Mouse (Mus musculus) megakaryocyte progenitor cell, adult 5-6 weeks (primary cell): ENCODE measurements around the gene Rai2. TPM values are rescaled to one million over a fixed set of nuclear protein-coding genes. Genes with fewer than 3 reads are reported as not detected.
A peak's percentile ranks its signal among the peaks of the same experiment; 100 is the strongest.

Source experiments
- ATAC-seq: replicated peaks from 2 replicates; pipeline ENCODE4 v1.8.0; 2016; ENCODE audit warnings: mild to moderate bottlenecking, moderate TSS enrichment, inconsistent platforms; ENCODE audit not compliant: poor library complexity
- total RNA-seq, 2 experiments: library from RNA; stranded (forward) in 1 of 2; stranded (reverse) in 1 of 2; fragments of 157-497, 149-512 nt in 1 of 2; fragments of 200-1000 nt in 1 of 2; gene quantifications; 2 replicates each; pipeline versions ENCODE4 v1.2.3 to v1.2.4; 2015 to 2017

Gene Rai2
- total RNA-seq (2015): 0.10 TPM in 1 of 2 replicates, not detected in the other
- not detected in 2 replicates for total RNA-seq (2017)

GRCm38 (mm10) chrX:161716865-161717763 is at the start of gene Rai2:
TSS of gene Rai2 (plus strand) at chrX:161717069.
- ATAC-seq: peak; percentile 49

- ATAC-seq: no peak
Observed at GRCm38 (mm10) chrX:161689336-161689735, 27.5 kb upstream of the Rai2 start.

DNA sequence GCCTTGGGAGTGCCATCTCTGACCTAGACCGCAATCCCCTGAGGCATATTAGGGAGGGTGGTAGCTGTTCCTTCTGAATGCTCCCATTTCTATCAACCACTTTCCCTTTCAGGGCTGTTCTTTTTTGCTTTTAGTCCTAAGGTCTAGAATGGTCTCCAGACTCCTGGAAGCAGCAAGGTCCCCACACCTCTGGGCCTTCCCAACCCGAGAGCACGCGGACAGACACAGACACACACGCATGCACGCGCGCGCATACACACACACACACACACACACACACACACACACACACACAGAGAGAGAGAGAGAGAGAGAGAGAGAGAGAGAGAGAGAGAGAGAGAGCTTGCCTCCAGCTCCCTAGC is 385 bp upstream of the Rai2 start:
- ATAC-seq: no peak

DNA sequence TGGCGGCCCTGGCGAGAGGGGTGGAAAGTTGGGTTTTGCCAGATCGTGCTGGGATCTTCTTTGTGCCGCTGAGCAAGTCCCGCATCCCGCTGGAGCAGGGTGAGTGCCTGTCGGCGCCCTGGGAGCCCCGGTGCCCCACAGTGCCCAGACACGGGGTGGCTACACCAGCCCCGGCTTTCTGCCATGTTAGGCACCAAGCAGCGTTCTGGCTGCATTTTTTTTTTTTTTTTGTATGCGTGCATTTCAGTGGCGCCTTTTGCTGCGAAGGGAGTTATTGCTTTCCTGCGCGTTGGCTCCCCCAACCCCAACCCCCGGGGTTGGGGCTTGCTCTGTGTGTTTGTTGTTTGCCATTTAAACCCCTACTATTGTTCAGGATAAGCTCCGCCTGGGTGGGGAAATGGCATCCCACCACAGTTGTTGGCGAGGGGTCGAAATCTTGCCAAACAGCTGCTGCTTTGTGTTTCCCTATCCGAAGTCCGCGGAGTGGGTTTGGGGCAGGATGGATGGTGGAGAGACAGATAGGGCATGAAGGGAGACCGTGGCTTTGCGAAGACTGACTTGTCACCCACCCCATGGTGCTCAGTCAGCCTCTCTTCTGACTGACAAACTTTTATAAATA is 1.0 kb downstream of the Rai2 start:
- ATAC-seq: peak; percentile 28

DNA sequence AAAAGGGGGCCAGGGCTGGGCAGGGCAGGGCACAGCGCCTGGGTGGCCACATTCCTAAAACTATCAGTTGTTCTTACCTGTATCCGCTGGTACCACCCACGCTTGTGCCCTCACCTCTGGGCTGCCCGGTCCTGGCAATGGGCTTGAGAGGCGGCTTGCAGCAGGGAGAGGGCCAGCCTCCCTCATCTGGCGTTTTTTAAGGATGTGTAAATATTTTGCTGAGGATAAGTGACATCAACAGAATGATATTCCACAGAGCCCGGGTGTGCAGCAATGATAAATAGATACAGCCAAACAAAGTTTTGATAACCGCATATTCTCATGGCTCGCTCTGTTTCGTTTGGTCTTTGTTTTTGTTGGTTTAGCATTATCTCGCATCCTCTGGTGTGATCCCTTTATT is 1.7 kb downstream of the Rai2 start:
- no peak for ATAC-seq

DNA sequence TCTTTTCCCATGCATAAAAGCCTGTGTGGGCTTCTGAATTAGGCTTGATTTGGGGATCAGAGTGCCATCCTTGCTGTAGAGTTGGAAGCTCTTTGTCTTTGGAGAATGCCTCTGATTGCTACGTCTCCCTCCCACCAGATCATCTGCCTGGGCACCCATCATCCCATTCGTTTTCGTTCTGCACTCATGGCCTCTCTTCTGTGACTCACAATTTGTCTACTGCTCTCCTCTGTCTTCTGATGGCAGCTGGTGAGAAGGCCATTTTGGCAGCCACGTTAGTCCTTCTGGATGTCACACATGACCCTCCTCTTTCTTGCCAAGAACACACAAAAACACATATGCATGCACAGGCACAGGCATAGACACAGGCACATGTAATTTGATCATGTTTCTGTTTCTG is 4.2 kb downstream of the Rai2 start:
- no peak for ATAC-seq

GRCm38 (mm10) chrX:161723391-161723808 is 6.5 kb downstream of the Rai2 start:
- ATAC-seq: no peak

GRCm38 (mm10) chrX:161726257-161726656 is 9.4 kb downstream of the Rai2 start:
- ATAC-seq: 0 out of 2 replicates have a peak, but pooled peaks have one; percentile 37

DNA sequence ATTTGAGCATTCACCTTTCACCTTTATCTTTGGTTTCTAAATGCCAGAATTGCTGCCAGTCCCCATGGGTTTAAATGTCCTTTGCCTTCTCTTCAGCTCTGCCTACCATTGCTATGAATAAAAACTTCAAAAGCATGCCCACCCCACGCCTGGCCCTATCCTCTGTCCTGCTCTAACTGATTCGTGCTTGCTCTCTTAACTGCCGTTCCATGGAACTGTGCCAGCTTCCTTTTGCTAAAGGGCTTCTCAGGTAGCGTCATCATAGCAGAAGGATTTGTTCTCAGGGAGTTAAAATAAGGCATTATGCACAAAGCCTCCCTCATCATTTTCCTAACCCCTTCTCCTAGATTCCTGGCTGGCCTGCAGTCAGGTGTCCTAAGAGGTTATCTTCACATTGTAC is 11.6 kb downstream of the Rai2 start:
- ATAC-seq: no peak

GRCm38 (mm10) chrX:161730026-161730425 is 13.2 kb downstream of the Rai2 start:
- ATAC-seq: no peak

- no peak for ATAC-seq
Observed at GRCm38 (mm10) chrX:161731859-161732258, 15.0 kb downstream of the Rai2 start.

GRCm38 (mm10) chrX:161733581-161734309 is 16.9 kb downstream of the Rai2 start:
- ATAC-seq: no peak

GRCm38 (mm10) chrX:161734310-161734676 is 17.4 kb downstream of the Rai2 start:
- no peak for ATAC-seq

DNA sequence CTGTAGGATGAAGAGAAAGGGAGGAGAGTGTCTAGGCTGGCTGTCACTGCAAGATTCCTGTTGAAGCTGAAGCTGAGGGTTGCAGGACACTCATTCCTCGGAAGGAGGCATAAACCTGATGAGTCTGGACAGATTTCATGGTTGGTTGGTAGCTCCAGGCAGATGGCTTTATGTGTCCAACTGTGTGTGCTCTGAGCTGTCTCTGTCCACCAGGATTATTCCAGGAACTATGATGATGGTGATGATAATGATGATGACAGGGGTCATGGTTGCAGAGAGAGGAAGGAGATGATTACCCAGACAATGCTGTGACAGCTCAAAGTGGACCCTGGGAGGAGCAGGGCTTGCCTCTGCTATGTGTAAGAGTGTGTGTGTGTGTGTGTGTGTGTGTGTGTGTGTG is 22.5 kb downstream of the Rai2 start:
- ATAC-seq: no peak

- ATAC-seq: peak; percentile 39; the same call in 1 of the 2 replicates
Observed at GRCm38 (mm10) chrX:161743080-161743479, 26.2 kb downstream of the Rai2 start.

GRCm38 (mm10) chrX:161745296-161745695 is 28.4 kb downstream of the Rai2 start:
- no peak for ATAC-seq

DNA sequence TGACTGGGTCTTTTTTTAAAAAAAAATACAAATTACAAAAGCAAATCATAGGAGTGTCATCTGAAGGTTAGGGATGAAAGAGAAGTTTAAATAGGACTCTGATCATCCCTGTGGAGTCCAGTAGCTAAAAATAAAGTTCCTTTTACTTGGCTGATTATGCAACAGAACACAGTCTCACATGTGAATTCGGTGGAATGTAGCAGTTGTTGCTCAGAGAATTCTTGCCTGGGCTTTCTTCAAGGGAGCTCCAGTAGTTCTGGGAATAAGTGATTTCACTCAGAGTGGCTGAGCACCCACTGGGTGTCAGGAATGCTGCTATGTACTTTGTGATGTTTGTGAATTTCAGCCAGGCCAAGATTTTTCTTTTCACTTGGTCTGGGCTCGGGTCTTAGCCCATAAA is 30.5 kb downstream of the Rai2 start:
- no peak for ATAC-seq

GRCm38 (mm10) chrX:161753514-161753913 is 36.6 kb downstream of the Rai2 start:
- ATAC-seq: no peak

- no peak for ATAC-seq
Observed at GRCm38 (mm10) chrX:161776321-161776962, 59.6 kb downstream of the Rai2 start.

- no peak for ATAC-seq
Observed at GRCm38 (mm10) chrX:161780321-161781034, 63.6 kb downstream of the Rai2 start.
